Mouse (Mus musculus) layer of hippocampus, postnatal 14 days (tissue): ENCODE results near the gene Fgd2. TPM values are rescaled to one million over a fixed set of nuclear protein-coding genes. Genes with fewer than 3 reads are reported as not detected.

Experiments used
- DNase-seq, 2 experiments: peaks; one replicate each; pipeline ENCODE4 v3.0.0; 2021 to 2022; ENCODE audit warnings: low spot score in 2 of 2, mixed read lengths in 1 of 2
- total RNA-seq, 2 experiments: library from RNA; stranded (reverse); gene quantifications; 2 replicates each; pipeline ENCODE4 v1.2.3; 2021

Fgd2 gene
- total RNA-seq, 2 experiments from 2014 or later: 5.6 to 9.0 TPM

DNA sequence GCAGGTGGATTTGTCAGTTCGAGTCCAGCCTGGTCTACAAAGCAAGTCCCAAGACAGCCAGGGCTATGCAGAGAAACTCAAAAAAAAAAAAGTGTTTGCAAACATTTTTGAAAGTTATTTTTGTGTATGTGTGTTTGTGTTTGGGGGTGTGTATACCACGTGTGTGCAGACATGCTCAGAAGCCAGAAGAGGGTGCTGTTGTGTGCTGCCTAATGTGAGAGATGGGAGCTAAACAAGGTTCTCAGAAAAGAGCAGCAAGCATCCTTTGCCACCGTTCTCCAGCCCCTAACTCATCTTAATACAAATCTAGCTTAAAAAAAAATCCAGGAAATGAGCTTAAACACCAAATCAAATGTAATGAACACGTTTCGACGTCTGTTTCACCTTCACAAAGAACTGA lies 61.6 kb downstream of the Fgd2 start:
- DNase-seq: no peak

- no peak for DNase-seq
These were observed 62.3 kb downstream of the Fgd2 start for GRCm38 (mm10) chr17:29422912-29423504.

- no peak for DNase-seq
These were observed 63.3 kb downstream of the Fgd2 start for GRCm38 (mm10) chr17:29423991-29424390.

DNA sequence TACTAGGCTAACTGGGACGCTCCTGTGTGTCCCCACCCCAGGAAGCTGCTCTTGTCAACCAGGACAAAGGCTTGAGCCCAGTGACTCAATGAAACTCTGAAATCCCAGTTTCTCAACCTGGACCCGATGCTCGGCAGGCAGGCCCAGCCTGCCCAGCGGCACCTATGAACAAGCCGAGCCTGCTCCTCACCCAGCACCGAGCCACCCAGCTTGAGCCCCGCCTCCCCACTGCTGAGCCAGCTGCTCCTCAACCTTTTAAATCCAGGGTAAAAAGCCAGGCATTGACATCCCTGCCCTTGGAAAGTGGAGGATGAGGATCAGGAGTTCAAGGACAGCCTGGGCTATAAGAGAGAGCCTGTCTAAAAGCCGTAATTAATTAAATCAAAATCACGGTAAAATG lies 64.6 kb downstream of the Fgd2 start:
- no peak for DNase-seq

GRCm38 (mm10) chr17:29428213-29428612 lies 67.5 kb downstream of the Fgd2 start:
- no peak for DNase-seq

- DNase-seq: no peak
These were observed 68.1 kb downstream of the Fgd2 start for GRCm38 (mm10) chr17:29428826-29429225.

Other genes starting within 250 kb of the Fgd2 start
- gene Rab44, start 246.8 kb upstream of the Fgd2 start, total RNA-seq: under 1 TPM; 0.12 to 0.26 TPM
- gene Cpne5, start 122.7 kb upstream of the Fgd2 start, total RNA-seq: 10 to 100 TPM; 42.5 to 48.4 TPM
- gene Ppil1, start 96.7 kb upstream of the Fgd2 start, total RNA-seq: 10 to 100 TPM; 17.3 to 18.1 TPM
- 10 to 100 TPM; 88.1 to 93.8 TPM for gene BC004004, start 92.1 kb upstream of the Fgd2 start, total RNA-seq
- 1 to 10 TPM; 1.6 to 1.9 TPM for gene Pi16, start 43.2 kb upstream of the Fgd2 start, total RNA-seq
- 100 to 1,000 TPM; 525 to 527 TPM for gene Mtch1, start 13.0 kb upstream of the Fgd2 start, total RNA-seq
- 1 to 10 TPM; 3.1 to 6.0 TPM for gene Pim1, start 129.8 kb downstream of the Fgd2 start, total RNA-seq
- not detected for gene Gm17657, start 188.7 kb downstream of the Fgd2 start, total RNA-seq
- gene Tbc1d22b, start 188.9 kb downstream of the Fgd2 start, total RNA-seq: 10 to 100 TPM; 43.7 to 44.9 TPM
- not detected for gene Tmem217, start 191.5 kb downstream of the Fgd2 start, total RNA-seq